Mouse (Mus musculus) kidney, embryonic 14.5 days (tissue): ENCODE data around the gene Baat. TPM values are rescaled to one million over a fixed set of nuclear protein-coding genes. Genes with fewer than 3 reads are reported as not detected.

ENCODE experiments used
- polyA plus RNA-seq: library from polyadenylated mRNA; unstranded; fragments of >200 nt; fragmentation: Nextera tagmentation; extraction: Ambion mirVana; gene quantifications from 2 replicates; pipeline ENCODE4 v1.2.1, GENCODE M21; 2014

Baat gene
- polyA plus RNA-seq, 1 experiment from 2014 or later: not detected

Other genes with a start within 250 kb of the Baat start
- gene Acnat2, start 98.4 kb downstream of the Baat start, polyA plus RNA-seq: 0.27 TPM in 1 of 2 replicates, not detected in the other
- not detected in 2 replicates for gene Acnat1, start 32.6 kb downstream of the Baat start, polyA plus RNA-seq
- 86.6 and 90.7 TPM in 2 replicates for gene Mrpl50, start 14.5 kb upstream of the Baat start, polyA plus RNA-seq
- gene Zfp189, start 14.6 kb upstream of the Baat start, polyA plus RNA-seq: 5.9 and 10.4 TPM in 2 replicates
- 43.9 and 77.0 TPM in 2 replicates for gene Aldob, start 43.0 kb upstream of the Baat start, polyA plus RNA-seq
- gene Tmem246, start 91.3 kb upstream of the Baat start, polyA plus RNA-seq: 11.2 and 16.3 TPM in 2 replicates
- gene Rnf20, start 125.4 kb upstream of the Baat start, polyA plus RNA-seq: 39.1 and 61.1 TPM in 2 replicates
- not detected in 2 replicates for gene Ppp3r2, start 175.5 kb upstream of the Baat start, polyA plus RNA-seq